Mouse (Mus musculus) CH12.LX (cell line): ENCODE data around the gene Cand1.

Experiments
- NRF1 ChIP-seq: IDR thresholded peaks from 2 replicates; pipeline ENCODE4 v1.6.1; 2014; ENCODE audit warnings: low read depth, mild to moderate bottlenecking, inconsistent platforms, low read length, improper control_type of control experiment, moderate library complexity
- POLR2A ChIP-seq: IDR thresholded peaks from 2 replicates; pipeline ENCODE4 v1.6.1; 2011; ENCODE audit warnings: low read depth, mild to moderate bottlenecking, improper control_type of control experiment, low read length

GRCm38 (mm10) chr10:119272005-119272404 lies 32.1 kb upstream of the Cand1 start:
- TF ChIP-seq NRF1 (no peak), POLR2A (no peak)
